Comparison of ENCODE assay signal across 14 mouse cellular contexts in the genomic region with DNA sequence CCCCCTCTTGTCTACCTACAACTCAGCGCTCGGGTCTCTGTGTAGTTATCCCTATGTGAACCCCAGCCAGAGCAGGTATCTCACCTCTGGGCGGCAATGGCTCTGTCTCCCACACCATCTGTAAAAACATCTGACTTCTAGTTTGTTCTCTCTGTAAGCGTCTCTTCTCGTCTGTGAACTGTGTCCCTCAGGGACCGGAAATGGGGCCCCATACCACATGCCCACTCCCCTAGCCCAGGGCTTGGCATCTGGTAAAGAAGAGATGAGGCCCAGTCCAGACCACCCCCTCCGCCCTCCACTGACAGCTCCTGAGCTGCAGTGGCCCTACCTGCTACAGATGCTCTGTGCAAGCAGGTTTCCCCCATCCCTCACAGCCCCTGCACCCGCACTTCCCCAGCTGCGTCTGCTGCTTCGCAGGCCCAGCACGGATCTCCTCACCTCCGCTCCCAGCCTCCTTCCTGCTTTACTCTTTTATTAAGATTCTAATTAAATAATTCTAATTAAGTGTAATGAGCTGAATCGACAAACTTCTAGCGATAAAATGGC. TPM values are rescaled to one million over a fixed set of nuclear protein-coding genes. Genes with fewer than 3 reads are reported as not detected.
A peak's percentile ranks its signal among the peaks of the same experiment; 100 is the strongest.
DNase-seq lines count a peak whose midpoint lies in the region; ATAC-seq and TF ChIP-seq lines count a peak whose summit lies in the region.
"Had no signal": no experiment of that assay in that cellular context is flagged by ENCODE, and none has a peak within 500 bp of the region (broad histone marks: within the 10 kb centered on the region; RNA-seq: fewer than 3 reads in every experiment).

No protein-coding gene starts in this region.

- H3K27me3 ChIP-seq in liver, postnatal 0 days (ENCODE audit: insufficient read depth, low read length) = no peaks in the 10 kb centered on the region
- H3K27me3 ChIP-seq in liver, embryonic 11.5 days (replicated peaks; ENCODE audit: control insufficient read depth, insufficient read depth, low read length) = no peaks in the 10 kb centered on the region
- no peaks in the 10 kb centered on the region for H3K27me3 ChIP-seq in embryonic facial prominence, embryonic 11.5 days (ENCODE audit: control insufficient read depth, insufficient read depth, low read length)
- no peaks in the 10 kb centered on the region for H3K27me3 ChIP-seq in limb, embryonic 13.5 days
- H3K27me3 ChIP-seq: heart, embryonic 12.5 days had no signal

- 0 out of 2 replicates have a peak overlapping the region, but pooled peaks have one; percentile 6 for H3K27ac ChIP-seq in liver, postnatal 0 days (ENCODE audit: low read depth)
- H3K27ac ChIP-seq in liver, embryonic 11.5 days (ENCODE audit: low read depth, low read length) = no peak overlapping the region
- peak overlapping the region; percentile 6; the same call in 1 of the 2 replicates for H3K27ac ChIP-seq in bone marrow, adult 2 months (ENCODE audit: control insufficient read depth, insufficient read depth, low read depth, low read length, poor library complexity)
- no peak overlapping the region for H3K27ac ChIP-seq in embryonic facial prominence, embryonic 11.5 days (replicated peaks; ENCODE audit: low read depth, low read length)
- no peak overlapping the region for H3K27ac ChIP-seq in limb, embryonic 13.5 days

- no peak for TF ChIP-seq CTCF in liver, postnatal 0 days (IDR thresholded peaks at IDR 0.05; ENCODE audit: low read depth)
- TF ChIP-seq CTCF in bone marrow, adult 2 months (IDR thresholded peaks at IDR 0.05; ENCODE audit: control insufficient read depth, insufficient read depth, low read length) = no peak

- peaks cover 34% of the 10 kb centered on the region for H3K4me1 ChIP-seq in liver, postnatal 0 days (ENCODE audit: insufficient read depth)
- H3K4me1 ChIP-seq in liver, embryonic 11.5 days (replicated peaks; ENCODE audit: control insufficient read depth, insufficient read depth, low read length) = peaks cover 21% of the 10 kb centered on the region
- peaks cover 10% of the 10 kb centered on the region for H3K4me1 ChIP-seq in bone marrow, adult 2 months (ENCODE audit: control insufficient read depth, insufficient read depth, low read length)
- H3K4me1 ChIP-seq in embryonic facial prominence, embryonic 11.5 days (ENCODE audit: control insufficient read depth, insufficient read depth, low read length) = peaks cover 3% of the 10 kb centered on the region; the same call in 1 of the 2 replicates
- H3K4me1 ChIP-seq in limb, embryonic 13.5 days = peaks cover 62% of the 10 kb centered on the region

- TF ChIP-seq POLR2A in bone marrow, adult 2 months (IDR thresholded peaks at IDR 0.05; ENCODE audit: borderline replicate concordance, control insufficient read depth, low read depth, low read length) = no peak

- H3K9ac ChIP-seq in liver, postnatal 0 days (replicated peaks) = no peak overlapping the region
- no peak overlapping the region for H3K9ac ChIP-seq in liver, embryonic 11.5 days (ENCODE audit: low read depth, low read length)
- H3K9ac ChIP-seq in embryonic facial prominence, embryonic 11.5 days (replicated peaks; ENCODE audit: low read length) = peak overlapping the region; percentile 6; the same call in 1 of the 2 replicates
- 0 out of 2 replicates have a peak overlapping the region, but pooled peaks have one; percentile 13 for H3K9ac ChIP-seq in limb, embryonic 13.5 days
- H3K9ac ChIP-seq: heart, embryonic 12.5 days had no signal

- H3K4me2 ChIP-seq in liver, postnatal 0 days (ENCODE audit: low read depth, low read length) = no peak overlapping the region
- H3K4me2 ChIP-seq in liver, embryonic 11.5 days = no peak overlapping the region
- no peak overlapping the region for H3K4me2 ChIP-seq in embryonic facial prominence, embryonic 11.5 days (ENCODE audit: low read depth, low read length)
- H3K4me2 ChIP-seq in limb, embryonic 13.5 days (replicated peaks) = peak overlapping the region; percentile 19; the same call in 1 of the 2 replicates
- H3K4me2 ChIP-seq: heart, embryonic 12.5 days had no signal

- 0 out of 2 replicates have a peak, but pooled peaks cover 2% of the 10 kb centered on the region for H3K36me3 ChIP-seq in liver, postnatal 0 days (replicated peaks; ENCODE audit: insufficient read depth, low read length)
- H3K36me3 ChIP-seq in liver, embryonic 11.5 days (ENCODE audit: control insufficient read depth, insufficient read depth, low read length) = no peaks in the 10 kb centered on the region
- H3K36me3 ChIP-seq in embryonic facial prominence, embryonic 11.5 days (replicated peaks; ENCODE audit: control insufficient read depth, insufficient read depth, low read depth, low read length) = no peaks in the 10 kb centered on the region
- H3K36me3 ChIP-seq in limb, embryonic 13.5 days = peaks cover 6% of the 10 kb centered on the region; the same call in 1 of the 2 replicates

- no peak for DNase-seq in liver, postnatal 0 days
- DNase-seq in liver, embryonic 11.5 days (ENCODE audit: low spot score) = no peak
- no peak for DNase-seq in embryonic facial prominence, embryonic 11.5 days (ENCODE audit: low spot score)
- no peak for DNase-seq in adrenal gland, adult (ENCODE audit: inconsistent age in 2 of 2, low spot score in 1 of 2)
- DNase-seq: cerebellum, adult 11-12 months; gastrocnemius, postnatal 36 days; kidney, adult 9 months; lung, postnatal 4 days; right cerebral cortex, postnatal 14 days had no signal

- no peak overlapping the region for H3K4me3 ChIP-seq in liver, postnatal 0 days (ENCODE audit: low read depth, low read length)
- no peak overlapping the region for H3K4me3 ChIP-seq in liver, embryonic 11.5 days (ENCODE audit: low read depth, low read length)
- no peak overlapping the region for H3K4me3 ChIP-seq in bone marrow, adult 2 months (replicated peaks; ENCODE audit: control insufficient read depth, low read depth, low read length)
- no peak overlapping the region for H3K4me3 ChIP-seq in embryonic facial prominence, embryonic 11.5 days (ENCODE audit: low read depth, low read length)
- H3K4me3 ChIP-seq in limb, embryonic 13.5 days = no peak overlapping the region
- H3K4me3 ChIP-seq: heart, embryonic 12.5 days had no signal

- 63% methylated on average over 14 of the region's 14 CpGs for WGBS in liver, postnatal 0 days (ENCODE audit: insufficient replicate concordance)
- 58% methylated on average over 14 of the region's 14 CpGs for WGBS in liver, embryonic 11.5 days
- WGBS in bone marrow, adult 2 months = 57% methylated on average over 14 of the region's 14 CpGs
- WGBS in embryonic facial prominence, embryonic 11.5 days = 44% methylated on average over 14 of the region's 14 CpGs
- 37% methylated on average over 14 of the region's 14 CpGs for WGBS in limb, embryonic 13.5 days

- no peak for TF ChIP-seq EP300 in liver, postnatal 0 days (IDR thresholded peaks at IDR 0.05; ENCODE audit: low read depth)

- no peak for ATAC-seq in liver, postnatal 0 days
- no peak for ATAC-seq in liver, embryonic 11.5 days (replicated peaks; ENCODE audit: low FRiP score)
- ATAC-seq in embryonic facial prominence, embryonic 11.5 days (replicated peaks; ENCODE audit: insufficient number of reproducible peaks, low FRiP score, low TSS enrichment, low read depth) = no peak
- ATAC-seq in limb, embryonic 13.5 days (ENCODE audit: low FRiP score, low read depth) = no peak
- no peak for ATAC-seq in cerebellum, adult (ENCODE audit: insufficient number of reproducible peaks, low FRiP score, low TSS enrichment)
- ATAC-seq: activated CD4-positive, CD25-positive, alpha-beta regulatory T cell, adult 4 months had no signal

- no peaks in the 10 kb centered on the region for H3K9me3 ChIP-seq in liver, postnatal 0 days (ENCODE audit: low read length)
- no peaks in the 10 kb centered on the region for H3K9me3 ChIP-seq in liver, embryonic 11.5 days (ENCODE audit: control insufficient read depth, low read length)
- H3K9me3 ChIP-seq in embryonic facial prominence, embryonic 11.5 days (replicated peaks; ENCODE audit: control insufficient read depth, low read length) = no peaks in the 10 kb centered on the region
- H3K9me3 ChIP-seq in limb, embryonic 13.5 days = no peaks in the 10 kb centered on the region
- H3K9me3 ChIP-seq: heart, embryonic 12.5 days had no signal

RNA-seq across cellular contexts. Expression of a gene that starts 30.4 kb away (rescaled TPM):
- polyA plus RNA-seq in liver, postnatal 0 days (2015; fragmentation: Nextera tagmentation; extraction: Ambion mirVana) = 14.8 and 15.4 TPM in 2 replicates
- 32.2 and 33.3 TPM in 2 replicates for polyA plus RNA-seq in liver, embryonic 11.5 days (2014; fragmentation: Nextera tagmentation; extraction: Ambion mirVana)
- 23.1 and 45.9 TPM in 2 replicates for polyA plus RNA-seq in bone marrow, adult 2 months (2011; ENCODE audit: insufficient read depth, insufficient read length, low replicate concordance, missing spikeins)
- polyA plus RNA-seq in embryonic facial prominence, embryonic 11.5 days (2014; fragmentation: Nextera tagmentation; extraction: Ambion mirVana) = 9.6 and 11.4 TPM in 2 replicates
- polyA plus RNA-seq in limb, embryonic 13.5 days (2015; fragmentation: Nextera tagmentation; extraction: Ambion mirVana) = 22.0 and 24.5 TPM in 2 replicates

RNA-seq across cellular contexts. Expression of a gene that starts 33.3 kb away (rescaled TPM):
- polyA plus RNA-seq in liver, postnatal 0 days (2015; fragmentation: Nextera tagmentation; extraction: Ambion mirVana) = 1.5 and 1.7 TPM in 2 replicates
- polyA plus RNA-seq in liver, embryonic 11.5 days (2014; fragmentation: Nextera tagmentation; extraction: Ambion mirVana) = 3.9 and 4.1 TPM in 2 replicates
- polyA plus RNA-seq in bone marrow, adult 2 months (2011; ENCODE audit: insufficient read depth, insufficient read length, low replicate concordance, missing spikeins) = 2.7 and 7.3 TPM in 2 replicates
- 1.9 and 3.3 TPM in 2 replicates for polyA plus RNA-seq in embryonic facial prominence, embryonic 11.5 days (2014; fragmentation: Nextera tagmentation; extraction: Ambion mirVana)
- 2.9 and 3.5 TPM in 2 replicates for polyA plus RNA-seq in limb, embryonic 13.5 days (2015; fragmentation: Nextera tagmentation; extraction: Ambion mirVana)

Comparison
In these comparisons a context has a peak if more than half of its experiments do, and no peak if none do; other contexts are left out.
1. H3K27ac ChIP-seq: peak in liver, postnatal 0 days (single experiment) and bone marrow, adult 2 months (single experiment); none in liver, embryonic 11.5 days (single experiment), embryonic facial prominence, embryonic 11.5 days (single experiment) and limb, embryonic 13.5 days (single experiment).
2. H3K9ac ChIP-seq: peak in embryonic facial prominence, embryonic 11.5 days (single experiment) and limb, embryonic 13.5 days (single experiment); none in liver, postnatal 0 days (single experiment) and liver, embryonic 11.5 days (single experiment).